Mouse (Mus musculus): ENCODE measurements around the gene Slc22a14.
"Not testable (repeated sequence)": the region's sequence is repeated elsewhere in the genome, so short reads cannot be mapped to it uniquely, and the experiment has no call there.

Gene Slc22a14

GRCm38 (mm10) chr9:119323260-119323645 lies 42.1 kb downstream of the Slc22a14 start:
- no peak for DNase-seq (ENCODE audit: low spot score in 2 of 2)

GRCm38 (mm10) chr9:119322289-119323259 lies 42.8 kb downstream of the Slc22a14 start, which contains the start of gene Oxsr1:
Gene Oxsr1, minus strand, starts transcription at chr9:119322427.
- DNase-seq (ENCODE audit: low spot score in 2 of 2), result peak; percentile 98 to 99

- no peak for DNase-seq (ENCODE audit: low spot score in 2 of 2)
These were observed 43.7 kb downstream of the Slc22a14 start for GRCm38 (mm10) chr9:119321392-119322229.

DNA sequence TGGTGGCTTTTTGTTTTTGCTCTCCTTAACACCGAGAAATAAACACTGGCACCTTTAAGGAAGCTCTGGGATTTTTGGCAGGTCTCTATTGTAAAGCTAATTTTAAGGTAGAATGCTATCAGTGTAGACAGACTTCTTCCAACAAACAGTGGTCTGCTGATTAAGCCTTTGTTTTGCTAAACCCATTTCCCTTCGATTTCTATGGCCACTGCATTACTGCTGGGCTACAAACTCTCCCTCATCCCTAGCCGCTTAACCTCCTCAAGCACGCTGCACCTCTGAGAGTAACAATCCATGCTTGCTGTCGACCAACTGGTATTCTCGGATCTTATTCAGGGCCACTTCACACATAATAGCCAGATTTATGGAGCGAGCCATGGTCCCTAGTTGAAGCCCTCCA lies 44.4 kb downstream of the Slc22a14 start:
- DNase-seq (ENCODE audit: low spot score in 2 of 2), result no peak

GRCm38 (mm10) chr9:119320446-119320845 lies 44.9 kb downstream of the Slc22a14 start:
- DNase-seq (ENCODE audit: low spot score in 2 of 2), result no peak

DNA sequence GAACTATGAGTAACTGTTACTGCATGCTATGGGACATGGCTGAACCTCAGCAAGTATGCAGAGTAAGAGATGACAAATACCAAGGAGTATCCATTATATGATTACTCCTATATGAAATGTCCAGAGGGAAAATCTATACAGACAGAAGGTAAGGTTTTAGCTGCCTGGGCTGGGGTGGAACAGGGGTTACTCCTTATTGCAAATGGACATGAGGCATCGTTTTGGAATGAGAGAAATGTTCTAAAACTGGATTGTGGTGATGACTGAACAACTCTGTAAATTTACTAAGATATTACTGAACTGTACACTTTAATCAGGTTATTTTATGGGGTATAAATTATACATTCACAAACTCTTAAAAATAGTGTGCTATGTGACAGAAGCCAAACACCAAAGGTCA lies 46.5 kb downstream of the Slc22a14 start:
- no peak for DNase-seq (ENCODE audit: low spot score in 2 of 2)

- DNase-seq (ENCODE audit: low spot score in 2 of 2), result no peak
These were observed 52.3 kb downstream of the Slc22a14 start for GRCm38 (mm10) chr9:119313096-119313495.

DNA sequence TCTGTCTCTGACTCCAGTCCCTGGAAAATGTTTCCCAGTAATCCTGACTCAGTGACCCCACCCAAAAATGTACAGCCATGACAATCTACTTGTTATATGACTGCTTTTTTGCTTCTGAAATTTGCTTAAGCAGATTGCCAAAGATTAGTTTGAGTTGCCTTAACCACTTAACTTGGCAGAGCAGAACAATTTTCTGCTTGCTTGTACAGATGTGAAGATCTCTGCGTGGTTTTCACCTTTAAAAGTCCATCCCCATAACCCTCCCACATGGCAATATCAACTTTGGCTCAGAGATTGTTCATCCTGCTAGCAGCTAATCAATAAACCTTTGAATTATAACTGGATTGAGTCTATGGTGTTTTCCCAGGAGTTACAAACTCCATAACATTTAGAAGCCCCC lies 56.3 kb downstream of the Slc22a14 start:
- DNase-seq (ENCODE audit: low spot score in 2 of 2), result no peak

DNA sequence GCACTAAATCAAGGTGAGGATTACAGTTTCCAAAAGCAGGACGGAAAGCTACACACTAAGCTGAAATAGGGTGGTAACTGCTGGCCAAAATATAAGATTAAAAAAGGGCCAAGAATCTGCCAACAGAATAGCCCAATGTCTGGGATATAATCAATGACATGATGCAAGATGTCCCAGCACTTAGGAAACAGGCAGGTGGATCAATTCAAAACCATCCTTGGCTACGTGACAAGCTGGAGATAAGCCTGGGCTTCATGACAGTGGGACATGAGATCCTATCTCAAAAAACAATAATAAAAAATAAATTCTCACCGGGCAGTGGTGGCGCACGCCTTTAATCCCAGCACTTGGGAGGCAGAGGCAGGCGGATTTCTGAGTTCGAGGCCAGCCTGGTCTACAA lies 59.5 kb downstream of the Slc22a14 start:
- DNase-seq (ENCODE audit: low spot score in 2 of 2), result no peak

DNA sequence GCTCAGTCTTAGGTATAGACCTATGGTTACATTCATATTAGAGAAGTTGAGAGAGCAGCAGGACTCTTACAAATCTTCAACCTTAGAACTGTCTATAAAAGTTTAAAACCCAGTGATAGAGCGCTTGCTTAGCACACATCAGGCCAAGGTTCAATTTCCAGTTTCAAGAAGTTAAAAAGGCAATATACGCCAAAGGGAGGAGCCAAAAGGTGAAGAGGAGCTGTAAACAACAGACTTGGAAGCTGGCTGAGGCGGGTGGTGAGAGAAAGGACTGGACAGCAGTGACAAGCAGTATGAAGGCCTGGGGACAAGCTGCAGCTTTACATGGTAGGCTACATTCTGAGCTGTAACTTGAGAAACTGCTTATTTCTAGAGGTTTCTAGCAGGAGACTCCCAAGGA lies 66.8 kb downstream of the Slc22a14 start:
- DNase-seq (ENCODE audit: low spot score in 2 of 2), result no peak

DNA sequence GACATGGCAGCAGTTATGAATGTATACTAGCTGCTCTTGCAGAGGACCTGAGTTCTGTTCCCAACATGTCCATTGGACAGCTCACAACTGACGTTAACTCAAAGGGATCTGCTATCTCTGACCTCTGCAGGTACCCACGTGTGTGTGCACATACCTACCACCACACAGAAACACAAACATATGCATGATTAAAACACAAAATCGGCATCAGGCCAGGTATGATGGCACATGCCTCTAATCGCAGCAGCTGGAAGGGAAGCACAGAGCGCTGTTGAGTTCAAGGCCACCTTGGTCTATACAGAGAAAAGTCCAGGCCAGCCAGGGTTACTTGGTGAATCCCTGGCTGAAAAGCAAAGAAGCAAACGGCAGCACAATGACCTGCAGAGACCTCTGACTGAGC lies 67.7 kb downstream of the Slc22a14 start:
- no peak for DNase-seq (ENCODE audit: low spot score in 2 of 2)

DNA sequence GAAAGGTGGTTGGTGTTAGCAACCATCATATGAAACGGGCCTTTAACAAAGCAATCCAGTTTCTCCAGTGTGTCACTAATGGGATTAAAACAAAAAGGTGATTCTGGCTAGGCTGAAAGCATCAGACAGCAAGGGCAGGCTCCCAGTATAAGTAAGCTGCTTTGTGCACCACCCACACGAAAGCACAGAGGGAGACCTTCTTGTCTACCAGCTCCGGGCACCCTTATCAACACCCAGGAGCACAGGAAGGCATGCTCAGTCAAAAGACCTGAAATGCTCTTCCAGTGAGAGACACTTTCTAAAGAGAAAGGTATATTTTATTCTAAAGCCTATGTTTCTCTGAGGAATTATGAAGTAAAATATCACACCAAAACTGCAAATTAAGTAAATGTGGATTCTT lies 74.6 kb downstream of the Slc22a14 start:
- DNase-seq (ENCODE audit: low spot score in 2 of 2), result no peak

GRCm38 (mm10) chr9:119280894-119281682 lies 84.3 kb downstream of the Slc22a14 start:
- no peak for DNase-seq (ENCODE audit: low spot score in 2 of 2)

- DNase-seq (ENCODE audit: low spot score in 2 of 2), result no peak
These were observed 87.3 kb downstream of the Slc22a14 start for GRCm38 (mm10) chr9:119278031-119278430.

GRCm38 (mm10) chr9:119276321-119276720 lies 89.0 kb downstream of the Slc22a14 start:
- no peak for DNase-seq (ENCODE audit: low spot score in 2 of 2)

- DNase-seq (ENCODE audit: low spot score in 2 of 2), result not testable (repeated sequence)
These were observed 90.5 kb downstream of the Slc22a14 start for GRCm38 (mm10) chr9:119274814-119275213.

DNA sequence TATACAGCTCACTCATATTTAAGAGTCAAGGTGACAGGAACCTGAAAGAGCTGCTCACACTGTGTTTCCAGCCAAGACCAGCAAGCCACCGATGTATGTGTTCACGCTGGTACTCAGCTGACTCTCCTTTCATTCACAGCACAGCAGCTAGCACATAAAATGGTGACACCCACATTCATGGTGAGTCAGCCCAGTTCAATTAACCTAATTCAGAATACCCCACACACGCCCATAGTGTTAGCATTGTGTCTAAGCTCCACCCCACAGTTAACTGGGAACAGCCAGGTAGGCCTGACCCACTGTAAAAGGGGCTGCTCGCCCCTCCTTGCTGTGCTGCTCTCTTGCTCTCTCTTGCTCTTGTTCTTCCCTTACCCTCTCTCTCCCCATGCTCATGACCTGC lies 93.9 kb downstream of the Slc22a14 start:
- no peak for DNase-seq (ENCODE audit: low spot score in 2 of 2)

- DNase-seq (ENCODE audit: low spot score in 2 of 2), result no peak
These were observed 96.7 kb downstream of the Slc22a14 start for GRCm38 (mm10) chr9:119268588-119269145.

- no peak for DNase-seq (ENCODE audit: low spot score in 2 of 2)
These were observed 97.2 kb downstream of the Slc22a14 start for GRCm38 (mm10) chr9:119268120-119268519.

DNA sequence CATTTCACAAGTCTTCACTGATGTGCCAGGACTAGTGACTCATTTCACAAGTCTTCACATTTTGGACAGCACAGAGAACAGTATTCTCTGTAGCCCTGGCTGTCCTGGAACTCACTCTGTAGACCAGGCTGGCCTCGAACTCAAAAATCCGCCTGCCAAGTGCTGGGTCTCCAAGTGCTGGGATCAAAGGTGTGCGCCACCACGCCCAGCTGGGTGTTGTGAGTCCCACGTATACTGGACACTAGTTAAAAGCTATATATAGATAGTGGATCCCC lies 99.3 kb downstream of the Slc22a14 start:
- DNase-seq (ENCODE audit: low spot score in 2 of 2), result not testable (repeated sequence)

DNA sequence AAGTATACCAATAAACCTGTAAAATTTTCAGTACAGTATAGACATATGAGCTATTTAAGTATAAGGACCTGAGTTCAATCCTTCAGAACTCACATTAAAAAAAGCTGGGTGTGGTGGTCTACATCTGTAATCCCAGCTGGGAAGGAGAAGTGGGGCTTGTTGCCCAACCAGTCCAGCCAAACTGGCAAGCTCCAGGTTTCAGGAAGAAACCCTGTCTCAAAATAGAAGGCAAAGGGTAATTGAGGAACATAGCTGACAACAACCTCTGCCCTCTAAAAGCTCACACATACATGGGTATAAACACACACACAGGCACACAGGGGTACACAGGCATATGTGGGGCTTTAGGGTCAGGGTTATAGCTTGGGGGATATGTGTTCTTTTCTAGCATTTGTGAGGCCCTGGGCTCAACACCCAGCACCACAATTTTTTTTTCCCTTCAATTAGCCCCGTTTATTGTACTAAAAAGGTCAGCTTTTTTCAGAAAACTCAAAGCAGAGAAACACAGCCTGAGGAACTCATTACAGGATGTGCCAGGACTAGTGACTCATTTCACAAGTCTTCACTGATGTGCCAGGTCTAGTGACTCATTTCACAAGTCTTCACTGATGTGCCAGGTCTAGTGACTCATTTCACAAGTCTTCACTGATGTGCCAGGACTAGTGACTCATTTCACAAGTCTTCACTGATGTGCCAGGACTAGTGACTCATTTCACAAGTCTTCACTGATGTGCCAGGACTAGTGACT lies 99.8 kb downstream of the Slc22a14 start:
- not testable (repeated sequence) for DNase-seq (ENCODE audit: low spot score in 2 of 2)
